ENCODE assay signal across 9 mouse cellular contexts in genomic region chr13:73692249-73692868, GRCm38 (mm10). TPM values are rescaled to one million over a fixed set of nuclear protein-coding genes. Genes with fewer than 3 reads are reported as not detected.
DNase-seq lines count a peak whose midpoint lies in the region; ATAC-seq lines count a peak whose summit lies in the region.
"Had no signal": no experiment of that assay in that cellular context is flagged by ENCODE, and none has a peak within 500 bp of the region (broad histone marks: within the 10 kb centered on the region; RNA-seq: fewer than 3 reads in every experiment).

No protein-coding gene starts in this region.

- no peak overlapping the region for H3K4me2 ChIP-seq in limb, embryonic 11.5 days (ENCODE audit: low read depth, severe bottlenecking)
- no peak overlapping the region for H3K4me2 ChIP-seq in midbrain, embryonic 13.5 days (replicated peaks)

- no peaks in the 10 kb centered on the region for H3K4me1 ChIP-seq in limb, embryonic 11.5 days (ENCODE audit: control insufficient read depth, insufficient read depth, low read length)
- H3K4me1 ChIP-seq in midbrain, embryonic 13.5 days (replicated peaks), result no peaks in the 10 kb centered on the region

- ATAC-seq in limb, embryonic 11.5 days (ENCODE audit: insufficient number of reproducible peaks, low FRiP score, low TSS enrichment, low read depth), result peak; percentile 65
- peak; percentile 88 for ATAC-seq in midbrain, embryonic 13.5 days

- H3K36me3 ChIP-seq in limb, embryonic 11.5 days (ENCODE audit: control insufficient read depth, insufficient read depth, low read length), result no peaks in the 10 kb centered on the region
- no peaks in the 10 kb centered on the region for H3K36me3 ChIP-seq in midbrain, embryonic 13.5 days

- no peak overlapping the region for H3K9ac ChIP-seq in limb, embryonic 11.5 days (ENCODE audit: low read length)
- no peak overlapping the region for H3K9ac ChIP-seq in midbrain, embryonic 13.5 days (replicated peaks)

- H3K27me3 ChIP-seq in limb, embryonic 11.5 days (ENCODE audit: control insufficient read depth, insufficient read depth, low read length), result no peaks in the 10 kb centered on the region
- 0 out of 2 replicates have a peak, but pooled peaks cover 3% of the 10 kb centered on the region for H3K27me3 ChIP-seq in midbrain, embryonic 13.5 days

- H3K9me3 ChIP-seq in limb, embryonic 11.5 days (ENCODE audit: control insufficient read depth, low read length), result no peaks in the 10 kb centered on the region
- H3K9me3 ChIP-seq in midbrain, embryonic 13.5 days, result no peaks in the 10 kb centered on the region

- H3K27ac ChIP-seq in limb, embryonic 11.5 days (replicated peaks; ENCODE audit: low read depth, low read length), result no peak overlapping the region
- no peak overlapping the region for H3K27ac ChIP-seq in midbrain, embryonic 13.5 days

- DNase-seq in 416B (ENCODE audit: low read depth) (peak; percentile 69), adipocyte (ENCODE audit: low spot score) (peak; percentile 36)
- peak; percentile 84 for DNase-seq in embryo, embryonic 10 days (ENCODE audit: low spot score)
- peak; percentile 39 for DNase-seq in gastrocnemius, postnatal 25 days
- peak; percentile 99 for DNase-seq in kidney, adult 11 months
- DNase-seq in limb, embryonic 11.5 days (ENCODE audit: low spot score), result peak; percentile 82
- DNase-seq in spleen, postnatal 4 days (ENCODE audit: low spot score in 2 of 2), result peak; percentile 54 to 84

- no peak overlapping the region for H3K4me3 ChIP-seq in limb, embryonic 11.5 days (ENCODE audit: low read depth, low read length)
- no peak overlapping the region for H3K4me3 ChIP-seq in midbrain, embryonic 13.5 days (replicated peaks)
- H3K4me3 ChIP-seq: erythroblast, embryonic 14.5 days had no signal

- 37% methylated on average over 10 of the region's 10 CpGs for WGBS in limb, embryonic 11.5 days
- WGBS in midbrain, embryonic 13.5 days, result 33% methylated on average over 10 of the region's 10 CpGs

RNA-seq across cellular contexts. Expression of gene Slc6a19, which starts 12.3 kb away (rescaled TPM):
- under 1 TPM in 1 of 2 experiments, not detected in 1; 0.70 TPM for total RNA-seq in gastrocnemius, postnatal 25 days (2021)
- polyA plus RNA-seq in limb, embryonic 11.5 days (2014; fragmentation: Nextera tagmentation; extraction: Ambion mirVana), result not detected in 2 replicates
- polyA plus RNA-seq in midbrain, embryonic 13.5 days (2015; fragmentation: Nextera tagmentation; extraction: Ambion mirVana), result 0.06 and 0.09 TPM in 2 replicates
- polyA plus RNA-seq: erythroblast, embryonic 14.5 days had no signal

RNA-seq across cellular contexts. Expression of gene Slc6a18, which starts 14.5 kb away (rescaled TPM):
- under 1 TPM in 1 of 2 experiments, not detected in 1; 0.49 TPM for total RNA-seq in gastrocnemius, postnatal 25 days (2021)
- polyA plus RNA-seq in limb, embryonic 11.5 days (2014; fragmentation: Nextera tagmentation; extraction: Ambion mirVana), result not detected in 2 replicates
- polyA plus RNA-seq in midbrain, embryonic 13.5 days (2015; fragmentation: Nextera tagmentation; extraction: Ambion mirVana), result not detected in 2 replicates
- polyA plus RNA-seq: erythroblast, embryonic 14.5 days had no signal

RNA-seq across cellular contexts. Expression of gene Slc12a7, which starts 40.5 kb away (rescaled TPM):
- 1 to 10 TPM; 3.6 to 8.0 TPM for total RNA-seq in gastrocnemius, postnatal 25 days (2021)
- 49.1 and 50.8 TPM in 2 replicates for polyA plus RNA-seq in limb, embryonic 11.5 days (2014; fragmentation: Nextera tagmentation; extraction: Ambion mirVana)
- 16.0 and 18.5 TPM in 2 replicates for polyA plus RNA-seq in midbrain, embryonic 13.5 days (2015; fragmentation: Nextera tagmentation; extraction: Ambion mirVana)

Comparison
In these comparisons a context has a peak if more than half of its experiments do, and no peak if none do; other contexts are left out.
1. DNase-seq: peak in every context shown above with its lines; median percentile 99 in kidney, adult 11 months; 84 in embryo, embryonic 10 days; 82 in limb, embryonic 11.5 days; 69 in 416B; 69 in spleen, postnatal 4 days; 39 in gastrocnemius, postnatal 25 days; 36 in adipocyte.